ENCODE assay signal across 7 mouse cellular contexts in genomic region chr4:121016928-121017657, GRCm38 (mm10). TPM values are rescaled to one million over a fixed set of nuclear protein-coding genes. Genes with fewer than 3 reads are reported as not detected.
DNase-seq lines count a peak whose midpoint lies in the region; ATAC-seq lines count a peak whose summit lies in the region.

Smap2 (minus strand) TSS chr4:121017247.

- no peaks in the 10 kb centered on the region for H3K9me3 ChIP-seq in embryonic facial prominence, embryonic 11.5 days (replicated peaks; ENCODE audit: control insufficient read depth, low read length)
- no peaks in the 10 kb centered on the region for H3K9me3 ChIP-seq in limb, embryonic 11.5 days (ENCODE audit: control insufficient read depth, low read length)
- H3K9me3 ChIP-seq in midbrain, embryonic 14.5 days (ENCODE audit: control insufficient read depth, low read length), result no peaks in the 10 kb centered on the region

- peak within 1 kb of the TSS; percentile 79 for H3K9ac ChIP-seq in embryonic facial prominence, embryonic 11.5 days (replicated peaks; ENCODE audit: low read length)
- peak within 1 kb of the TSS; percentile 66 for H3K9ac ChIP-seq in limb, embryonic 11.5 days (ENCODE audit: low read length)
- peak within 1 kb of the TSS; percentile 84 for H3K9ac ChIP-seq in midbrain, embryonic 14.5 days (replicated peaks; ENCODE audit: low read length)

- 0 out of 2 replicates have a peak within 1 kb of the TSS, but pooled peaks have one; percentile 41 for H3K27ac ChIP-seq in embryonic facial prominence, embryonic 11.5 days (replicated peaks; ENCODE audit: low read depth, low read length)
- H3K27ac ChIP-seq in limb, embryonic 11.5 days (replicated peaks; ENCODE audit: low read depth, low read length), result no peak within 1 kb of the TSS
- H3K27ac ChIP-seq in midbrain, embryonic 14.5 days (replicated peaks; ENCODE audit: low read depth, low read length), result peak within 1 kb of the TSS; percentile 81

- H3K4me1 ChIP-seq in embryonic facial prominence, embryonic 11.5 days (ENCODE audit: control insufficient read depth, insufficient read depth, low read length), result no peaks in the 10 kb centered on the region
- peaks cover 5% of the 10 kb centered on the region for H3K4me1 ChIP-seq in limb, embryonic 11.5 days (ENCODE audit: control insufficient read depth, insufficient read depth, low read length)
- H3K4me1 ChIP-seq in midbrain, embryonic 14.5 days (ENCODE audit: control insufficient read depth, insufficient read depth, low read length), result peaks cover 18% of the 10 kb centered on the region

- H3K4me3 ChIP-seq in embryonic facial prominence, embryonic 11.5 days (ENCODE audit: low read depth, low read length), result peak within 1 kb of the TSS; percentile 96
- peak within 1 kb of the TSS; percentile 72 for H3K4me3 ChIP-seq in limb, embryonic 11.5 days (ENCODE audit: low read depth, low read length)
- peak within 1 kb of the TSS; percentile 90 for H3K4me3 ChIP-seq in midbrain, embryonic 14.5 days (replicated peaks; ENCODE audit: low read depth, low read length)

- H3K27me3 ChIP-seq in embryonic facial prominence, embryonic 11.5 days (ENCODE audit: control insufficient read depth, insufficient read depth, low read length), result no peaks in the 10 kb centered on the region
- H3K27me3 ChIP-seq in limb, embryonic 11.5 days (ENCODE audit: control insufficient read depth, insufficient read depth, low read length), result no peaks in the 10 kb centered on the region
- no peaks in the 10 kb centered on the region for H3K27me3 ChIP-seq in midbrain, embryonic 14.5 days (ENCODE audit: control insufficient read depth, insufficient read depth, low read length)

- peak; percentile 96 for ATAC-seq in embryonic facial prominence, embryonic 11.5 days (replicated peaks; ENCODE audit: insufficient number of reproducible peaks, low FRiP score, low TSS enrichment, low read depth)
- ATAC-seq in limb, embryonic 11.5 days (ENCODE audit: insufficient number of reproducible peaks, low FRiP score, low TSS enrichment, low read depth), result peak; percentile 98
- ATAC-seq in midbrain, embryonic 14.5 days (ENCODE audit: low FRiP score, low TSS enrichment), result peak; percentile 99

- peak; percentile 100 for DNase-seq in adrenal gland, postnatal 14 days
- peak; percentile 100 for DNase-seq in embryonic facial prominence, embryonic 11.5 days (ENCODE audit: low spot score)
- DNase-seq in heart, adult 11 months, result peak; percentile 100
- DNase-seq in kidney, adult 18-20 months, result peak; percentile 98
- peak; percentile 99 for DNase-seq in limb, embryonic 11.5 days (ENCODE audit: low spot score)
- DNase-seq in midbrain, embryonic 14.5 days, result peak; percentile 100
- DNase-seq in spleen, adult 18-20 months, result peak; percentile 97 to 98

- WGBS in embryonic facial prominence, embryonic 11.5 days, result under 1% methylated on average over 47 of the region's 48 CpGs
- 1% methylated on average over 31 of the region's 48 CpGs for WGBS in limb, embryonic 11.5 days
- under 1% methylated on average over 43 of the region's 48 CpGs for WGBS in midbrain, embryonic 14.5 days

- H3K4me2 ChIP-seq in embryonic facial prominence, embryonic 11.5 days (ENCODE audit: low read depth, low read length), result peak within 1 kb of the TSS; percentile 92
- H3K4me2 ChIP-seq in limb, embryonic 11.5 days (ENCODE audit: low read depth, severe bottlenecking), result peak within 1 kb of the TSS; percentile 89
- H3K4me2 ChIP-seq in midbrain, embryonic 14.5 days (ENCODE audit: low read length), result peak within 1 kb of the TSS; percentile 79

- no peaks in the 10 kb centered on the region for H3K36me3 ChIP-seq in embryonic facial prominence, embryonic 11.5 days (replicated peaks; ENCODE audit: control insufficient read depth, insufficient read depth, low read depth, low read length)
- H3K36me3 ChIP-seq in limb, embryonic 11.5 days (ENCODE audit: control insufficient read depth, insufficient read depth, low read length), result no peaks in the 10 kb centered on the region
- no peaks in the 10 kb centered on the region for H3K36me3 ChIP-seq in midbrain, embryonic 14.5 days (ENCODE audit: control insufficient read depth, insufficient read depth, low read length)

RNA-seq across cellular contexts. Expression of gene Smap2, which starts in this region (rescaled TPM):
- total RNA-seq in adrenal gland, postnatal 14 days (2021), result 31.5 and 42.3 TPM in 2 replicates
- 15.5 and 17.2 TPM in 2 replicates for polyA plus RNA-seq in embryonic facial prominence, embryonic 11.5 days (2014; fragmentation: Nextera tagmentation; extraction: Ambion mirVana)
- polyA plus RNA-seq in limb, embryonic 11.5 days (2014; fragmentation: Nextera tagmentation; extraction: Ambion mirVana), result 14.3 and 16.0 TPM in 2 replicates
- polyA plus RNA-seq in midbrain, embryonic 14.5 days (2014; fragmentation: Nextera tagmentation; extraction: Ambion mirVana), result 47.5 and 52.0 TPM in 2 replicates
